Mouse (Mus musculus) thymus, adult 18-20 months (tissue): Measurements from ENCODE around the gene Casp1.

ENCODE experiments used
- DNase-seq, 2 experiments: peaks; one replicate each; pipeline ENCODE4 v3.0.0; 2022; ENCODE audit warnings: mixed read lengths in 2 of 2

Casp1 gene

DNA sequence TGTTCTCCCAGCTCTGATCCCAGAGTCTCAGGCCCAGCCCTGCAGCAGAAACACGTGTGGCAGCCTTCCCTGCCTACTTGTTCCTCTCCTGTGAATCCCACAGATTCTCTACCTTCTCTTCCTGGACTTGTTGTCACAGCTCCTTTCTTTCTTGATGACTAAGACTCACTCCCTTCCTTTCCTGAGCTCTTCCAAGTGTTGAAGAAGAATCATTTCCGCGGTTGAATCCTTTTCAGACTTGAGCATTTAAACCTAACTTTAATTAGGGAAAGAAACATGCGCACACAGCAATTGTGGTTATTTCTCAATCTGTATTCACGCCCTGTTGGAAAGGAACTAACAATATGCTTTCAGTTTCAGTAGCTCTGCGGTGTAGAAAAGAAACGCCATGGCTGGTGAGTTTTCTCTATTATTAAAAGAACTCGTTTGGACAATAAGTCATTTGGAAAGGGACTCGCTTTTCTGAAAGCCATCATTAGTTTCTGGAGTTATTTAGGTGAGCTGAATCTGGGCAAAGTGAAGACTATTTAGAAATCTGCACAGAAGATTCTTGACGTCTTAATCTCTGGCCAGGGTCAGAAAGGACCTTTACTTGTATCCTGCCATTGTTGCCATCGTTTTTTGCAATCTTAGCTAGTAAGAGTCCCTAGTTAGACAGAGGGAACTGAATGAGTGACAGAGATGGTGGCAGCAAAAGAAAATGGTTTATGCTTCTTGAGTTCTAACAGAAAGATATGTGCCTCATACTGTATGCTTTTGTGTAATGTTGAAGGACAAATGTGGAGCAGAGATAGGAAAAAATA is at the start of gene Casp1:
TSS of gene Casp1 (plus strand) at position 189 of the 803 bp plus-strand sequence.
- DNase-seq = no peak

DNA sequence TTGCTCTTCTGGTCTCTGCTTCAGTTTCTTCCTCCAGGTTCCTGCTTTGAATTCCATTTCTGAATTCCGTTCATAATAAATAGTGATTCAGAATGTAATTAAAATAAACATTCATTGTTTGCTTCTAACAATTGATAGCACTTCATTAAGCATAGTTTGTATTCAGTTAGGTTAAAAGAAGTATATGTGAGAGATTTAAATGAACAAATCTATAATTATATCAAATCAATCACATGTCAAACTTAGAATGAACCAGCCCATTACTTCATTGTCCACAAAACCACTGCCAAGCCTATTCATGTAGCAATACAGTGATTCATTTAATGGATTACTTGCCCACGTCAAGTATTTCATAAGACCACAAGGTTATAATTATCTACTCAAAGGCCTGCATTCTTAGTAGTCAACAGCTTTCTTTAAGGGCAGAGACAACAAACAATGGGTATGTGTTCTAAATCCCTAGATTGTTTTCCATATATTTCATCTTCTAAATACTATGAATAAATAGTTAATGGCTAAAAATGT is 34.3 kb upstream of the Casp1 start:
- DNase-seq = no peak

DNA sequence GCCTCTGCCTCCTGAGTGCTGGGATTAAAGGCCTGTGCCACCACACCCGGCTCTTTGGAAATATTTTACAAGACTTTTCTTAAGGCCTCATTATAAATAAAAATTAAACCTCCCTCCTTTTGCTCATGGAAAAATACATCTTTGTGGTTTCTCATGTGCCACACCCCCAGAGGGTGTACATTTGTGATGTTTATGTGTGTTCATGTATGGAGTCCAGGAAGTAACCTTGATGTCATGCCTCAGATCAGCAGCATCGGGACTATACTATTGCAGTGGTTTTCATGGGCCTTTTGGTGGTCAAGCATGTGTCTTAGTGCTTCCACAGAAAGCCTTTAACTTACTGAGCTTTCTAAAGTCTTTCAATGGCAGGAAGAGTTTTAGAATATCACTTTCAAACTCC is 28.0 kb upstream of the Casp1 start:
- no peak for DNase-seq

DNA sequence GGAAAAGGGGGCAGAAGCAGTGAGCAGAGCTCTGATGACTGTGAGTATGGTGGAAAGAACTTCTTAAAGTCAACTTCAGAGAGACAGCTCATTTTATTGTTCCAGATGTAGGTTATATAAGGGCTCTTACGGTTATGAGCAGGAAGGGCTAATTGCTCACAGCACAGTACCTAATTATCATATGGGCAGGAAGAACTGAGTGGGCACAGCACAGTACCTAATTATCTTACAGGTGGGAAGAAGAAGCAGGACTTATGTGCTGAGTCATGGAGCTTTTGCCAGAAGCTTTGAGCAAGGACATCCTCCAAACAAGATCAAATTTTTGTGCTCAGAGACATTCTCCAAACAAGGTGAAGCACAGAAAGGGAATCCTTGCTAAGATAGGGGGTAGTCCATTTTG is 27.4 kb upstream of the Casp1 start:
- DNase-seq = no peak

DNA sequence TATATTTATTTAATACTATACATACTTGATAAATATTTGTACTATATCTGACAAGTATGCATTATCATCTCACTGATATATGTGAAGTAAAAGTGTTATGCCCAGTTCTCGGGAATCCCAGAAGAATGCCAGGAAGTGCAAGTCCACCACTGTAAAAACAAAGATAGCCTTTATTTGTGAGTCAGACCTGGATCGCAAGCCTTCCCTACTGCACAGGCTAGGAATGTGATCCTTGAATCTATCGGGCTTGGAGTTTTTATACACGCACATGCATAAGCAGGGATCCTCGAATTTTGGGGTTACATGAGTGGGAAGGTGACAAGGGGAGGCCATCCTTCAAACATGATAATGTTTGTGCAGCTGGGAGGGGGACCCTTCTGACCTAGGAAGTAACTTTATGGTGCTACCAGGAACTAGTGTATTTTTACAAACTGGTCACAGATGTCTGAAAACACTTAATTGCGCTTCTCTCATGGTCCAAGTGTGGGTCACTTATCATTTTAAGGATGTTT is 26.9 kb upstream of the Casp1 start:
- DNase-seq = no peak

DNA sequence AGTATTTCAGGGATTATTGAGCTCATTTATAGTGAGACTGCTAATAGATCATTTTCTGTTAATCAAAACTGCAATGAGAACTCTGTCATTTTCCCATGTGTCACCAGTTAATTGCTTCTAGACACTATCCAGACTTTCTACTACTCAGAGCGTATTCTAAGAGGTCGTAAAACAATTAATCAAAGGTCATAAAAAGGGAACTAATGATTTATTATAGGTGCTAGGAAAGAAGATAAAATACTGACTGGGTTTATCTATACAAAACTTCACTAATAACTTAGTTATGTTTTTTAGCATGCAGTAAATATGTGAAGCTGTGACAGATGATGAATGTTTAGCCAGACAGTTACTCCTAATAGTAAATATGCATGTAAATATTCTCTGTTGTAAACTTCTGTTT is 12.2 kb upstream of the Casp1 start:
- no peak for DNase-seq

DNA sequence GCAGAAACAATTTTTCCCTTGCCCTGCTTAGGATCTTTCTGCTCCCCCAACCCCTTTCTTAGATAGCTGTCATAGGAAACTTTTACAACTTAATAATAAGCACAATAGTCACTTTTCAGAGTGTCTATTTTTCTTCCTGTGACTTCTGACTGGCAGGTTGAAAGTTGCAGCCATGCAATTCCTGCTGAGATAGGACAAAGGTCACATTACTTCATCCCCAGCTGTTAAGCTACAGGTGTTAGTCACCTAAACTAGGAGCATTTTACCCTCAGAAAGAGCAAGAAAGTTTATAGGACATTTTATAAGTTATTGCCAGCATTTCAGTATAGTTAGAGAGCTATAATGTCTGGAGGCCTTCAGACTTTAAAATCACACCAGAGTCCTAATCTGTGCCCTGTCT is 11.7 kb upstream of the Casp1 start:
- DNase-seq = no peak

DNA sequence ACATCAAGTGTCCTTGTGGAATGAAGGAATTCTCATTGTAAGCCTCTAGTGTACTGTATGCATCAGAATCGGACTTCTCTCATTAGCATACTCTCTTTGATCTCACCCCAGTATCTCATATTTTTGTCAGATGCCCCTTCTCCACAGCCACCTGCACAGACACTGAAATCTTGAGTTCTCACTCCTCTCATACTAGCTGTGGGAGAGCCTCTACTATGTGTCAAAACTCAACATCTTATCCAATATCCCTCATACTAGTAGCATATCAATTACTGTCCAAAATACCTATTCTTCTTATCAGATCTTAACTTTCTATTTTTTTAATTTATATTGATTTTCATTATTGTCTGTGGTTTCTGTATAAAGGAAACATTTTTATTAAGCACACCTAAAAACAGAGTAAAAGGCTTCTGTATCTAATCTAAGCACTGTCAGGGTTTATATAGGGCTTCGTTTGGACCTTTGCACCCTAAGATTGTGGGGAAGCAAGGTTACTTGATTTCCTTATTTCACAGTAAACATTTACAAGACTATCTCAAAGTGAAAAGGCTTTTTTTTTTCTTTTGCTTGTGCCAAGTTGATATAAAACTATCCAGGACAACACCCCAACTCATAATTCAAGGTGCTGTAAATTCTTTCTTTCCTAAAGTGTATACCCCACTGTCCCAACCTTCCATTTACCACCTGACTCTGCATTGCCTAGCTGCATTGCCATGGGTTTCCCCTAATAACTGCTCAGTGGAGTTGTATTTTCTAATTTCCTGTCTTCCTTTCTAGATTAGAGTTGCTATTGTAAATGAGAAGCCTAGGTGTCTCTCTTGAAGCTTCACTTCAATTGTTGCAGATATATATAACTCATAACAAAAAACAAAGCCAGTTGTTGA is 1.7 kb upstream of the Casp1 start:
- no peak for DNase-seq

DNA sequence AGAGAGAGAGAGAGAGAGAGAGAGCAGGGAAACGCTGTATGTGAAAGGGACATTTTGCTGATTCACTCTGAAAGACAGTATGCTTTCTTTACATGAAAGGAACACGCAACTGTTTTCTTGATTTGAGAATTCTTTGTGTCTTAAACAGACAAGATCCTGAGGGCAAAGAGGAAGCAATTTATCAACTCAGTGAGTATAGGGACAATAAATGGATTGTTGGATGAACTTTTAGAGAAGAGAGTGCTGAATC is 740 bp downstream of the Casp1 start:
- no peak for DNase-seq

DNA sequence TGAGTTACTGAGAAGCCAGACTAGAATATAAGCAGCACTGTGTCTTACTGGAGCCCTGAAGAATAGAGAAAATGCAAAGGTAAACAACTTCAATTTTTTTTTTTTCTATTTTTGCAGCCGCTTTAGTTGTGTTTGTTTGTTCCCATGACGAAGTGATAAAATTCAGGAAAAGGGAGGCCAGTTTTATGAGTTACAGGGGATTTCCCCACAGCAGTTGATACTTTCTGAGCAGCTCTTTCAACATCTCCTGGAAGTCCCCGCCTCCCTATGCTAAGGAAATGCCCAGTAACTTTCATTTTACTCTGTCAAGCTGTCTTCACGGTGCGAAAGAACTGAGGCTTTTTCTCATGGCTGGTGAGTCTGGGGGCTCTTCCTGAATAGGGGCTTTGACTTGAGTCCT is 10.2 kb downstream of the Casp1 start, which contains the start of gene Casp4:
TSS of gene Casp4 (plus strand) at position 268 of the 400 bp plus-strand sequence.
- DNase-seq = no peak

DNA sequence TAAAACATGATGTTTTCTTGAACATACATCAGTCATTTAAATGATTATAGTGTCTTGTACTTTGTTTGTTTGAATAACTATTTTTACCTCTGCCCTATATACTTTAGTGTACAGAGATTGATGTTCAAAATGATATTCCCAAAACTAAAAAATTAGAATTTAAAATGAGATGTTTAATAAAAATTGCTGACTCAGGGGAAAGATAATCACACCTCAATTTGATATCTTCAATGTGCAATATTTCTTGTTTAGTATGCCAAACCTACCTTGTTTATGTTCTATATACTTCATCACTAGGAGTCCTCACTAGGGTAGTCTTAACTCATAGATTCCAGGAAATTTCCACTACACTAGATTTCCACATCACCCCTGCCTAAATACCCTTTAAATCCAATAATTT is 11.8 kb downstream of the Casp1 start:
- DNase-seq = no peak

DNA sequence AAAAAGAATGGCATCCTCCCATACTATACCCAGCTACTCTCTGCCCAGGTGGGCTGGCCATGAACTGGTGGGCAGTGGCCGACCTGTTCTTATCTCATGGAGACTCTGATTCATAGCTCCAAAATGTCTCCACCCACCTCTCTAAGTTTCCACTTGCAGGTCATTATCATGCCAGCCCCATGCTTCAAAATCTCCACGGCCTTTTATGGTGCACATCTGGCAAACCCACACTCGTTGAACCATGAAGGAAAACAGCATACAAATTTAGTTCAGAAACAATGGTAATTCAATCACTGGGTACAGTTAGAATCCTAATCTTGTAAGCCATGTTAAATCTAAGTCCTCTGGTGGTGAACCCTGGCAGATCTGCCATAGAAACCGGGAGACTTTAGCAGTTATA is 13.1 kb downstream of the Casp1 start:
- no peak for DNase-seq

DNA sequence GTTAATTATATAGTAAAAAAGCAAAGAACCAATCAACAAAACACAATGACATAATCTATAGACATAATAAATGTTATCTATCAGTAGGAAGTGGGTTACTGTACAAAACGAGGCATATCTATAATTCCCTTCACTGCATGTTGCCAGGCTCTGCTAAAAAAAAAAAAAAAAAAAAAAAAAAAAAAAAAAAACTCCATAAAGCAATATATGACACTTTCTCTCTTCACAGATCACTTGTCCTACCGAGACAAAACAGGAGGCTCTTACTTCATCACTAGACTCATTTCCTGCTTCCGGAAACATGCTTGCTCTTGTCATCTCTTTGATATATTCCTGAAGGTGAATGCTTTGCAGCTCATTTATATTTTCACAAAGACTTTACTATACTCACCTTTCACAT is 29.9 kb downstream of the Casp1 start:
- no peak for DNase-seq

DNA sequence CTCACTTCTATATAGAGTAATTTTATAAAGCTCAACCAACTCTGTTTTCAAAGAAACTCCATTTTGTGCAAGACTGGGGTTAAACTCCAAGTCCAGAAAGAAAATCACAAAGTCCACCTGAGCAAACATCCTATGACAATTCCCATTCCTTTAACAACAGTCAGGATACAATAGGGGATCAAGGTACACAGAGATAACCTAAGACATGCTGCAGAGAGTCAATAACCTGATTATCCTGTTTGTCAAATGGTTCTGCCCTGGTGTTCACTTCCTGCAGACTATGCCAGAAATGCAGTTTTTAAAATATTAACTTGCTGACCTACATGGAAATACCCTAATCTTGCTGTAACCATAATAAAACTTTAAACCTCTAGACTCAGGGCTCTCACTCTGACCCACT is 34.1 kb downstream of the Casp1 start:
- no peak for DNase-seq

DNA sequence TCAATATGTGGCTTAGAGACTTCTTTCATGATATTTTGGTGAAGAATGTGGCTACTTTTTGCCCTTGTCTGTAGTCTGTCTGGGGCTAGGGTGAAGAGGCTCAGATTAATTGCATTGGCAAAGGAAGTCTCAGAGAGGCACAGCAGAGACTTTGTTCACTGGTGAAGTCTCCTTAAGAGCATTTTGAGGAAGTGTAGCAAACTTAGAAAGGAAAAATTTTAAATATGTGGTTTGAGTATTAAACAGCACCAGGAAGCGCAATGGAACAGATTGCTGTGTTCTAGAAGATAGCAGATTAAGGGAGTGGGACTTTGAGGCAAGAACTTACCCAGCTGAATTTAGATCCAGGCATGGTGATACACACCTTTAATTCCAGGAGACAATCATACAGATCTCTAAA is 35.1 kb downstream of the Casp1 start:
- no peak for DNase-seq

DNA sequence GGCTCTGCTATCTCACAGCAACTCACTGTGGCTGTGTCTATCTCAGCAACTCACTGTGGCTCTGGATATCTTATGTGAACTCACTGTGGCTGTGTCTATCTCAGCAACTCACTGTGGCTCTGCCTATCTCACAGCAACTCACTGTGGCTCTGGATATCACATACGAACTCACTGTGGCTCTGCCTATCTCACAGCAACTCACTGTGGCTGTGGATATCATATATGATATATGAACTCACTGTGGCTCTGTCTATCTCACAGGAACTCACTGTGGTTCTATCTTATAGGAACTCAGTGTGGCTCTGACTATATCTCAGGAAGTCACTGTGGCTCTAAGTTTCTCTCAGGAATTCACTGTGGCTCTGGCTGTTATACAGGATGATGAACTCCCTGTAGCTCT is 44.8 kb downstream of the Casp1 start:
- no peak for DNase-seq

DNA sequence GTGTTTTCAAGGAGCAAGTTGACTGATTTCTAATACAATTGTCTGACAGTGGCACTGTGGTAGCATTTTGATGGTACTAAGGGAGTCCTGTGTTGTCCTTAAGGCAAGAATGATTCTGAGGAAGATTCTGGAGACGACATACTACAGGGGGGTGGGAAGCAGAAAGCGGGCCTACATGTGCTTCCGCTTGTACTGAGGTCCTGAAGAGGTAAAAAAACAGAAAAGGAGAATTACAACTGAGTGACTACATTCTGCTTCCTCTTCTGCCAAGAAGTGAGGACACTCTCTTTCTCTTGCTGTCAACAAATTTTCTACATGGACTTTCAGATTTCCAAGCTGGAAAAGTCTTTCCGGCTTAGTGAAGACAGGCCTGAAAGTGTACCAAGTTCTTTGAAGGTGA is 45.8 kb downstream of the Casp1 start:
- no peak for DNase-seq

DNA sequence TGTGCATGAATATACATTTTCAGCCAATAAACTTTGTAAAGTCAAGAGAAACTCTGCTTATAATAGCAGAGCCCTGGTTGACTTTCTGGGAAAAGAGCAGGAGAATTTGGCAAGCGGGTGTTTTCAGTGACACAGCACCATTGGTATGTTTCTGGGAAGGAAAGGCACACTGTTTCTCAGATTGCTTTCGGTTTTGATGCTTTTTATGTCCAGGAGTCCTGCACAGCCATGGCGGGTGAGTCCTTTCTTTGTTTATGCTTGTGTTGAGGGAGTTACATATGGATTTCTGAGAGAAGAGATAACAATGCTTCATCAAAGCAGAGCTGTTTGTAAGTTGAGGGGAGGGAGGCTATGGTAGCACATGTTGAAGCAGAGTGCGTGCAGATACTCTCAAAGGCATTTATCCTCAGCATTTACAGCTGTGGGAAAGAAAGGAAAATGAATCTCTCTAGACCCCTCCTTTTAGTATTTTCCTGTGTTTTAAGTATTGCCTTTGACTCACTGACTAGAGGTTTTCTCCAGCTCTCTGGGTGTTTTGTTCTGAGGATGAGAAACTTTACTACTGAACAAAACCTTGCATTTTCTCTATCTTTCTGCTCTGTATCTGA is 47.1 kb downstream of the Casp1 start, which contains the start of gene Casp12:
TSS of gene Casp12 (plus strand) at position 140 of the 608 bp plus-strand sequence.
- no peak for DNase-seq

DNA sequence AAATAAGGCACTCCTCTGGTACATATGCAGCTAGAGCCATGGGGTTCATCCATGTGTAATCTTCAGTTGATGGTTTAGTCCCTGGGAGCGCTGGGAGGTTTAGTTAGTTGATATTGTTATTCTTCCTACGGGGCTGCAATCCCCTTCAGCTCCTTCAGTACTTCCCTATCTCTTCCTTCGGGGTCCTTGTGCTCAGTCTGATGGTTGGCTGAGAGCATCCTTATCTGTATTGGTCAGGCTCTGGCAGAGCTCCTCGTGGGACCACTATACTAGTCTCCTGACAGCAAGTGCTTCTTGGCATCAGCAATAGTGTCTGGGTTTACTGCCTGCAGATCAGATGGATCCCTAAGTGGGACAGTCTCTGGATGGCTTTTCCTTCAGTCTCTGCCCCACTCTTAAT is 49.1 kb downstream of the Casp1 start:
- no peak for DNase-seq

DNA sequence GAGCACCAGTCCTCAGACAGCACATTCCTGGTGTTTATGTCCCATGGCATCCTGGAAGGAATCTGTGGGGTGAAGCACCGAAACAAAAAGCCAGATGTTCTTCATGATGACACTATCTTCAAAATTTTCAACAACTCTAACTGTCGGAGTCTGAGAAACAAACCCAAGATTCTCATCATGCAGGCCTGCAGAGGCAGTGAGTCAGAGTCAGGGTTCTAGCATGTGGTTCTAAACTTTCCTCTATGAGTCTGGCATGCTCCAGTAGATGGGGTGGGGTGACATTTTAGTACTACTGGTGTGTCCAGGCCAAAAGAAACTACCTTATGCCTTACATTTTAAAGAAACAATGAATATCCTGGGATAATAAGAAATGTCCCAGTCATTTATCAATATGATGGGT is 55.4 kb downstream of the Casp1 start:
- DNase-seq = no peak

DNA sequence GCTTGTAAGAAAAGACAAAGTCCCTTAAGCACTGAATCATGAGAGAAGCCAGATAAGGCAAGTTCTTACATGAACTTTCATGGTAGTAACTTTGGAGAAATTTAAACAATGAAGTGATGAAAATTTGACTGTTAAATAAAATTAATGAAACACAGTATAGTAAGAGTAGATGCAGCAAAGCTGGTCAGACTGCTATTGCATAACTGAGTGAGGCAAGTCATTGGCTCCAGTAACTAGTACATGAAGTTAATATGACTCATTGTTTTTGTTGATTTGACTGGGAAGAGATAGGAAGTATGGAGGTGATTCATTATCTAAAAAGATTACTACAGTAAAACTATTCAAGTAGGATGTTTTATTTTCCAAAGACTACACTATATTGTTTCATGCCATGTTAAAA is 58.5 kb downstream of the Casp1 start:
- no peak for DNase-seq
